Mouse (Mus musculus): Measurements from ENCODE around the gene Kcnq1. TPM values are rescaled to one million over a fixed set of nuclear protein-coding genes. Genes with fewer than 3 reads are reported as not detected.

The Kcnq1 gene
- polyA plus RNA-seq, 1 experiment from 2014 or later, result 0.63 TPM

- Histone ChIP-seq H3K9me3 (ENCODE audit: low read length) (no peaks in the 10 kb centered on the region), H3K4me3 (ENCODE audit: low read depth, low read length) (no peak overlapping the region), H3K36me3 (replicated peaks; ENCODE audit: insufficient read depth, low read length) (no peaks in the 10 kb centered on the region), H3K9ac (replicated peaks) (no peak overlapping the region), H3K27ac (ENCODE audit: low read depth) (no peak overlapping the region), H3K4me1 (ENCODE audit: insufficient read depth) (0 out of 2 replicates have a peak, but pooled peaks cover 3% of the 10 kb centered on the region), H3K27me3 (ENCODE audit: insufficient read depth, low read length) (no peaks in the 10 kb centered on the region), H3K4me2 (ENCODE audit: low read depth, low read length) (no peak overlapping the region)
- DNase-seq (no peak), ATAC-seq (no peak)
- WGBS (ENCODE audit: insufficient replicate concordance), result 74% methylated on average over 5 of the region's 5 CpGs
- no peak for TF ChIP-seq CTCF (IDR thresholded peaks at IDR 0.05; ENCODE audit: low read depth)
- no peak for TF ChIP-seq EP300 (IDR thresholded peaks at IDR 0.05; ENCODE audit: low read depth)
Observed at GRCm38 (mm10) chr7:143172914-143173547, 66.9 kb downstream of the Kcnq1 start.

GRCm38 (mm10) chr7:143174633-143175032, 68.5 kb downstream of the Kcnq1 start:
- H3K4me1 ChIP-seq (ENCODE audit: insufficient read depth), result 0 out of 2 replicates have a peak, but pooled peaks cover 3% of the 10 kb centered on the region
- no peak overlapping the region for H3K4me2 ChIP-seq (ENCODE audit: low read depth, low read length)
- no peak overlapping the region for H3K27ac ChIP-seq (ENCODE audit: low read depth)
- TF ChIP-seq EP300 (IDR thresholded peaks at IDR 0.05; ENCODE audit: low read depth) (no peak), CTCF (IDR thresholded peaks at IDR 0.05; ENCODE audit: low read depth) (no peak)
- ATAC-seq, result no peak
- no peaks in the 10 kb centered on the region for H3K36me3 ChIP-seq (replicated peaks; ENCODE audit: insufficient read depth, low read length)
- WGBS (ENCODE audit: insufficient replicate concordance), result 77% methylated on average over 6 of the region's 6 CpGs
- no peaks in the 10 kb centered on the region for H3K9me3 ChIP-seq (ENCODE audit: low read length)
- H3K4me3 ChIP-seq (ENCODE audit: low read depth, low read length), result no peak overlapping the region
- DNase-seq, result no peak
- no peak overlapping the region for H3K9ac ChIP-seq (replicated peaks)
- no peaks in the 10 kb centered on the region for H3K27me3 ChIP-seq (ENCODE audit: insufficient read depth, low read length)

- no peak for TF ChIP-seq CTCF (IDR thresholded peaks at IDR 0.05; ENCODE audit: low read depth)
- TF ChIP-seq EP300 (IDR thresholded peaks at IDR 0.05; ENCODE audit: low read depth), result no peak
- ATAC-seq, result no peak
- no peak overlapping the region for H3K4me3 ChIP-seq (ENCODE audit: low read depth, low read length)
- no peak overlapping the region for H3K4me2 ChIP-seq (ENCODE audit: low read depth, low read length)
- no peaks in the 10 kb centered on the region for H3K36me3 ChIP-seq (replicated peaks; ENCODE audit: insufficient read depth, low read length)
- H3K4me1 ChIP-seq (ENCODE audit: insufficient read depth), result peaks cover 17% of the 10 kb centered on the region
- no peak overlapping the region for H3K27ac ChIP-seq (ENCODE audit: low read depth)
- H3K27me3 ChIP-seq (ENCODE audit: insufficient read depth, low read length), result no peaks in the 10 kb centered on the region
- no peak for DNase-seq
- H3K9me3 ChIP-seq (ENCODE audit: low read length), result no peaks in the 10 kb centered on the region
- WGBS (ENCODE audit: insufficient replicate concordance), result 77% methylated on average over 2 of the region's 2 CpGs
- H3K9ac ChIP-seq (replicated peaks), result no peak overlapping the region
Observed at GRCm38 (mm10) chr7:143178831-143179230, 72.7 kb downstream of the Kcnq1 start.

DNA sequence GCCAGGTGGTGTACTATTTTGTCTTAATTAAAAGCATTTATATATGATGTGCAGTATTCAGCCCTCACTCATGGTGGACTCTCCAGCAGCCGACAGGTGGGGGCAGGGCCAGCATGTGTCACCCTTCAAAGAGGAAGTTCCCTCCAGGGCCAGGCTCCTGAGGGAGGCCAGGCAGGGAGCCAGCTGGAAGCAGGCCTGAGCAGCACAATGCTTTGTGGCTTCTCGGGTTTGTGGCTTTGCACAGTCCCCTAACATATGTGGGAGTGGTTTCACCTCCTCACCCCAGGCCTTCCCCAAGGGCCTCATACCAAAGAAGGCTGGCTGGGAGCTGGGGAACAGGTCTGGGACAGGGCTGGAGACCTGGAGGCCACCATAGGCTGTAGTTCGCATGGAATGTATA, 74.6 kb downstream of the Kcnq1 start:
- no peak overlapping the region for H3K4me3 ChIP-seq (ENCODE audit: low read depth, low read length)
- no peaks in the 10 kb centered on the region for H3K9me3 ChIP-seq (ENCODE audit: low read length)
- no peak overlapping the region for H3K9ac ChIP-seq (replicated peaks)
- H3K36me3 ChIP-seq (replicated peaks; ENCODE audit: insufficient read depth, low read length), result no peaks in the 10 kb centered on the region
- no peaks in the 10 kb centered on the region for H3K27me3 ChIP-seq (ENCODE audit: insufficient read depth, low read length)
- ATAC-seq, result peak; percentile 51
- H3K27ac ChIP-seq (ENCODE audit: low read depth), result no peak overlapping the region
- peak; percentile 62 for DNase-seq
- WGBS (ENCODE audit: insufficient replicate concordance), result 17% methylated on average over 3 of the region's 3 CpGs
- no peak overlapping the region for H3K4me2 ChIP-seq (ENCODE audit: low read depth, low read length)
- peaks cover 17% of the 10 kb centered on the region for H3K4me1 ChIP-seq (ENCODE audit: insufficient read depth)
- TF ChIP-seq CTCF (IDR thresholded peaks at IDR 0.05; ENCODE audit: low read depth), result no peak
- no peak for TF ChIP-seq EP300 (IDR thresholded peaks at IDR 0.05; ENCODE audit: low read depth)

- WGBS (ENCODE audit: insufficient replicate concordance), result 78% methylated on average over 4 of the region's 4 CpGs
Observed at GRCm38 (mm10) chr7:143181311-143181710, 75.1 kb downstream of the Kcnq1 start.

DNA sequence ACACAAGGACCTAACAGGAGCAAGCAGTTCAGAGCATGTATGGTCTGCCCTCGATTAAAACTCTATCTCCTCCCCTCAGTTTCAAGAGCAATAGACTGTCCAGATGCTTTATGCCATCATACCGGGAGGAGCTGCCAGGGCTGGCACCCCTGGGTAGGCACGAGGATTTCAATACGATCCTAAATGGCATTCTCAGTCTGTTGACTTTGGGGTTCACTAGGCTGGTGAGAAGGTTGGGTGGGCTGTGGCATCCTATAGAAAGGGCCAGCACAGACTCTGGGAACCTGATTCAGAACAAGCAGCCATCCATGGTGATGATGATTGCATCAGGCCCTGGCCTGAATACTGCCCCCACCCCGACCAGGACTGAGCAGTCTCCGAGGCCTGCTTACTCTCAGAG, 79.3 kb downstream of the Kcnq1 start:
- H3K9ac ChIP-seq (replicated peaks), result no peak overlapping the region
- no peak overlapping the region for H3K27ac ChIP-seq (ENCODE audit: low read depth)
- TF ChIP-seq CTCF (IDR thresholded peaks at IDR 0.05; ENCODE audit: low read depth) (no peak), EP300 (IDR thresholded peaks at IDR 0.05; ENCODE audit: low read depth) (no peak)
- no peaks in the 10 kb centered on the region for H3K36me3 ChIP-seq (replicated peaks; ENCODE audit: insufficient read depth, low read length)
- DNase-seq (no peak), ATAC-seq (no peak)
- peaks cover 12% of the 10 kb centered on the region for H3K4me1 ChIP-seq (ENCODE audit: insufficient read depth)
- H3K4me2 ChIP-seq (ENCODE audit: low read depth, low read length), result no peak overlapping the region
- no peak overlapping the region for H3K4me3 ChIP-seq (ENCODE audit: low read depth, low read length)
- WGBS (ENCODE audit: insufficient replicate concordance), result 78% methylated on average over 6 of the region's 6 CpGs
- H3K27me3 ChIP-seq (ENCODE audit: insufficient read depth, low read length), result no peaks in the 10 kb centered on the region
- no peaks in the 10 kb centered on the region for H3K9me3 ChIP-seq (ENCODE audit: low read length)

More at GRCm38 (mm10) chr7:143181311-143181710, 75.1 kb downstream of the Kcnq1 start:
- peaks cover 17% of the 10 kb centered on the region for H3K4me1 ChIP-seq (ENCODE audit: insufficient read depth)
- DNase-seq (no peak), ATAC-seq (no peak)
- no peaks in the 10 kb centered on the region for H3K9me3 ChIP-seq (ENCODE audit: low read length)
- no peak overlapping the region for H3K9ac ChIP-seq (replicated peaks)
- no peaks in the 10 kb centered on the region for H3K36me3 ChIP-seq (replicated peaks; ENCODE audit: insufficient read depth, low read length)
- no peak overlapping the region for H3K4me2 ChIP-seq (ENCODE audit: low read depth, low read length)
- H3K27ac ChIP-seq (ENCODE audit: low read depth), result no peak overlapping the region
- H3K27me3 ChIP-seq (ENCODE audit: insufficient read depth, low read length), result no peaks in the 10 kb centered on the region
- no peak overlapping the region for H3K4me3 ChIP-seq (ENCODE audit: low read depth, low read length)
- TF ChIP-seq CTCF (IDR thresholded peaks at IDR 0.05; ENCODE audit: low read depth) (no peak), EP300 (IDR thresholded peaks at IDR 0.05; ENCODE audit: low read depth) (no peak)
